Mouse (Mus musculus) C2C12 (cell line): ENCODE measurements around the gene Gfy. TPM values are rescaled to one million over a fixed set of nuclear protein-coding genes. Genes with fewer than 3 reads are reported as not detected.
A peak's percentile ranks its signal among the peaks of the same experiment; 100 is the strongest.

ENCODE experiments used
- H3K27me3 ChIP-seq: one replicate; pipeline ENCODE4 v1.6.1; 2011; ENCODE audit not compliant: control insufficient read depth, insufficient read depth, insufficient read length
- H3K36me3 ChIP-seq: one replicate; pipeline ENCODE4 v1.6.1; 2011; ENCODE audit not compliant: control insufficient read depth, insufficient read depth
- H3K4me3 ChIP-seq: one replicate; pipeline ENCODE4 v1.5.1; 2011; ENCODE audit warnings: mild to moderate bottlenecking, control low read depth; ENCODE audit not compliant: poor library complexity, insufficient read depth, severe bottlenecking
- H3K79me2 ChIP-seq: one replicate; pipeline ENCODE4 v1.6.1; 2011; ENCODE audit not compliant: control insufficient read depth, insufficient read depth
- H3K79me3 ChIP-seq: one replicate; pipeline ENCODE4 v1.6.1; 2011; ENCODE audit warnings: low read depth, control low read depth
- H3ac ChIP-seq: one replicate; pipeline ENCODE3; 2011; ENCODE audit warnings: low read depth; ENCODE audit not compliant: control insufficient read depth, insufficient read length
- CEBPB ChIP-seq: IDR thresholded peaks from one replicate; pipeline ENCODE4 v1.6.1; 2011; ENCODE audit warnings: low read depth, mild to moderate bottlenecking, control low read depth, moderate library complexity
- CTCF ChIP-seq: IDR thresholded peaks from one replicate; pipeline ENCODE4 v1.5.1; 2011; ENCODE audit not compliant: control insufficient read depth, insufficient read depth, insufficient read length
- FOSL1 ChIP-seq: IDR thresholded peaks from one replicate; pipeline ENCODE4 v1.8.0; 2011; ENCODE audit warnings: mild to moderate bottlenecking, low read length; ENCODE audit not compliant: poor library complexity, insufficient read depth, severe bottlenecking
- MAX ChIP-seq: IDR thresholded peaks from one replicate; pipeline ENCODE4 v1.6.1; 2011; ENCODE audit warnings: mild to moderate bottlenecking, control low read depth
- MYOD1 ChIP-seq: IDR thresholded peaks from one replicate; pipeline ENCODE4 v1.6.1; 2011; ENCODE audit warnings: low read depth; ENCODE audit not compliant: control insufficient read depth, insufficient read length
- MYOG ChIP-seq: IDR thresholded peaks from one replicate; pipeline ENCODE4 v1.6.1; 2011; ENCODE audit not compliant: control insufficient read depth, insufficient read length; ENCODE audit errors: extremely low read depth
- USF1 ChIP-seq: IDR thresholded peaks from one replicate; pipeline ENCODE4 v1.6.1; 2011; ENCODE audit warnings: low read depth, mild to moderate bottlenecking, control low read depth, moderate library complexity
- polyA plus RNA-seq: library from polyadenylated mRNA; unstranded; fragments of >200 nt; fragmentation: generic; extraction: Trizol; gene quantifications from one replicate; pipeline ENCODE4 v1.2.1, GENCODE M21; 2012; ENCODE audit warnings: missing spikeins

The Gfy gene
- polyA plus RNA-seq, 1 experiment: not detected

DNA sequence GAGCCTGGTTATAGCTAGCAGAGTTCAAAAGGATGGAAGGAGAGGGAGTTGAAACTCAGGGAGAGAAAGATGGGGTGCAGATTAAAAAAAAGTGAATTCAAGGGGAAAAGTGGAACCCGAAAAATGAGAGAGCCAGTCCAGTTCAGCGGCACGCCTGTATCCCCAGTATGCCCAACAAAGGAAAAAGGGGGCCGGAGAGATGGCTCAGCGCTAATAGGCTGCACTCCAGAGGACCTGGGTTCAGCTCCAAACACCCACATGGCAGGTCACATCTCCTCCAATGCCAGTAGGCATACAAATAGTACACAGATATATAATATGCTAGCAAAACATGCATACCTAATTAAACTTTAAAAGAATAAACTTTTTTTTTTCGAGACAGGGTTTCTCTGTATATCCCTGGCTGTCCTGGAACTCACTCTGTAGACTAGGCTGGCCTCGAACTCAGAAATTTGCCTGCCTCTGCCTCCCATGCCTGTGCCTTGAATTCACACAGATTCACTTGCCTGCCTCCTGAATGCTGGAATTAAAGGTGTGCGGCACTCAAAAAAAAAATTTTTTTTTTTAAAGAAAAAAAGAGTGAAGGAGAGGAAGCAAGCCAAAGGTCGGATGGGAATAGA is 16.3 kb downstream of the Gfy start:
- peaks cover 37% of the 10 kb centered on the region for H3K27me3 ChIP-seq
- no peaks in the 10 kb centered on the region for H3K36me3 ChIP-seq
- no peak overlapping the region for H3ac ChIP-seq
- no peak for TF ChIP-seq MYOG
- H3K79me3 ChIP-seq: no peaks in the 10 kb centered on the region
- H3K4me3 ChIP-seq: no peak overlapping the region
- no peaks in the 10 kb centered on the region for H3K79me2 ChIP-seq

GRCm38 (mm10) chr7:45162551-45162950 is 16.8 kb downstream of the Gfy start:
- Histone ChIP-seq H3K36me3 (no peaks in the 10 kb centered on the region), H3K79me2 (no peaks in the 10 kb centered on the region), H3K4me3 (no peak overlapping the region), H3K79me3 (no peaks in the 10 kb centered on the region), H3K27me3 (peaks cover 31% of the 10 kb centered on the region), H3ac (no peak overlapping the region)
- TF ChIP-seq USF1 (no peak), MYOG (no peak), MAX (no peak), CTCF (no peak), MYOD1 (no peak), FOSL1 (no peak), CEBPB (no peak)

- peaks cover 24% of the 10 kb centered on the region for H3K27me3 ChIP-seq
- TF ChIP-seq USF1 (peak; percentile 26), FOSL1 (no peak), CTCF (peak; percentile 99), CEBPB (no peak), MAX (no peak), MYOD1 (no peak), MYOG (no peak)
- H3ac ChIP-seq: no peak overlapping the region
- no peaks in the 10 kb centered on the region for H3K36me3 ChIP-seq
- no peaks in the 10 kb centered on the region for H3K79me3 ChIP-seq
- H3K79me2 ChIP-seq: no peaks in the 10 kb centered on the region
- no peak overlapping the region for H3K4me3 ChIP-seq
Observed at GRCm38 (mm10) chr7:45161612-45162473, 17.5 kb downstream of the Gfy start.

DNA sequence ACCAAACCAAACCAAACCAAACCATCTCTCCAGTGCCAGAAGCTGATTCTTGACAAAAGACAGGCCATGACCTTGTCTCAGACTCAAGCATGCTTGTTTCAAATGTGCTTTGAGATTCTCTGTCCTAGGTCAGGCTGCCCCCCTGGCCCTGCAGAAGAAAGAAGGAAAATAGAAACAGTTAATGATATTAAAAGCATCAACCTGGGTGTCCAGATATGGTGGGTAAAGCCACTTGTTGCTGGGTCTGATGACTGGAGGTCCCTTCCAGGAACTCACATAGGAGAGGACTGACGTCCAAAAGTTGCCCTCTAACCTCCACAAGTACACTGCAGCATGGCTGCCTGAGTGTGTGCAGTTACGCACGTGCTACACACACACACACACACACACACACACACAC is 18.5 kb downstream of the Gfy start:
- H3K79me3 ChIP-seq: no peaks in the 10 kb centered on the region
- no peaks in the 10 kb centered on the region for H3K79me2 ChIP-seq
- no peak overlapping the region for H3K4me3 ChIP-seq
- no peak overlapping the region for H3ac ChIP-seq
- TF ChIP-seq MAX: no peak
- TF ChIP-seq FOSL1: no peak
- TF ChIP-seq CEBPB: no peak
- TF ChIP-seq USF1: no peak
- no peak for TF ChIP-seq CTCF
- H3K27me3 ChIP-seq: peaks cover 21% of the 10 kb centered on the region
- no peaks in the 10 kb centered on the region for H3K36me3 ChIP-seq

- H3K79me3 ChIP-seq: no peaks in the 10 kb centered on the region
- peaks cover 16% of the 10 kb centered on the region for H3K27me3 ChIP-seq
- no peak overlapping the region for H3ac ChIP-seq
- TF ChIP-seq MYOG (no peak), USF1 (no peak), MAX (no peak), FOSL1 (no peak), MYOD1 (no peak), CEBPB (no peak), CTCF (no peak)
- H3K4me3 ChIP-seq: no peak overlapping the region
- H3K36me3 ChIP-seq: no peaks in the 10 kb centered on the region
- no peaks in the 10 kb centered on the region for H3K79me2 ChIP-seq
Observed at GRCm38 (mm10) chr7:45160316-45160800, 19.0 kb downstream of the Gfy start.

DNA sequence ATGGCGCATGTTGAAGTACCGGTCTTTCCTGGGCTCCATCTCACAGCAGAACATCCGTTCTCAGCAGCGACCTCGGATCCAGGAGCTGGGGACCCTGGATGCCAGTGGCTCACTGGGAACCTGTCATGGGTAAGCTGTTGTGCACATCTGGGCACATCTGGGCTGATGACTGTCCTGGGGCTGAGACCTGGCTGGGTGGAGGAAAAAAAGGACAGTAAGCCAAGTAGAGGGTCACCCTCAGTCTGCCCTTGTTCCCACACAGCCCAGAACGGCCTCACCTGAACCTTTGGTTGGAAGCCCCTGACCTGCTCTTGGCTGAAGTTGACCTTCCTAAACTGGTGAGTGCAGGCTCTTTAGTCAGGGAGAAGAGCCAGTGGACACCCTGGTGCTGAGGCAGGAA is 20.4 kb downstream of the Gfy start:
- Histone ChIP-seq H3K36me3 (no peaks in the 10 kb centered on the region), H3K79me3 (no peaks in the 10 kb centered on the region), H3K79me2 (no peaks in the 10 kb centered on the region), H3K27me3 (peaks cover 5% of the 10 kb centered on the region), H3K4me3 (no peak overlapping the region), H3ac (no peak overlapping the region)
- TF ChIP-seq CEBPB (no peak), FOSL1 (no peak), MAX (no peak), CTCF (no peak), MYOG (no peak), USF1 (no peak), MYOD1 (no peak)
